Mouse (Mus musculus) c-Kit-negative CD71-positive TER-119-positive erythroid progenitor cells, embryonic 14.5 days (primary cell): ENCODE measurements around the gene Clip3.

ENCODE experiments used
- DNase-seq: peaks from one replicate; pipeline ENCODE4 v3.0.0-alpha.2; 2013; ENCODE audit warnings: low read depth, low spot score

Clip3 gene

GRCm38 (mm10) chr7:30325364-30325763 lies 33.8 kb downstream of the Clip3 start:
- DNase-seq = peak; percentile 54

GRCm38 (mm10) chr7:30326427-30326826 lies 34.9 kb downstream of the Clip3 start:
- DNase-seq = no peak

GRCm38 (mm10) chr7:30327140-30327539 lies 35.6 kb downstream of the Clip3 start:
- no peak for DNase-seq

DNA sequence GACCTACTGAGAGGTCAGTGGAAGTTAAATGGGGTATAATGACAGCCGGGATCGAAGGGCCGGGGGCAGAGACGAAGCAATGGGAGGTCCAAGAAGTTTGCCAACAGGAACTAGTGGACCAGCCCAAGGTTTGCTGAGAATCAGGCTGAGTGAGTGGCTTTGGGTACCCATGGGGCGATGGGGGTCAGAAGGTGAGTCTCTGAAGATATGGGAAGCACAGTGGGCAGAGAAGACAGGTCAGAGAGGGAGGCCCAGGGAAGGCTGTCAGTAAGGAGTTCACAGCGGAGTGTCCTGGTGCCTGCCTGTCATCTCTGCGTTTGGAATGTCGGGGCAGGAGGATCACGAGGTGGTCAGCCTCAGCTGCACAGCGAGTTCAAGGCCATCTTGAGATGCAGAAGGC lies 36.9 kb downstream of the Clip3 start:
- DNase-seq = no peak

DNA sequence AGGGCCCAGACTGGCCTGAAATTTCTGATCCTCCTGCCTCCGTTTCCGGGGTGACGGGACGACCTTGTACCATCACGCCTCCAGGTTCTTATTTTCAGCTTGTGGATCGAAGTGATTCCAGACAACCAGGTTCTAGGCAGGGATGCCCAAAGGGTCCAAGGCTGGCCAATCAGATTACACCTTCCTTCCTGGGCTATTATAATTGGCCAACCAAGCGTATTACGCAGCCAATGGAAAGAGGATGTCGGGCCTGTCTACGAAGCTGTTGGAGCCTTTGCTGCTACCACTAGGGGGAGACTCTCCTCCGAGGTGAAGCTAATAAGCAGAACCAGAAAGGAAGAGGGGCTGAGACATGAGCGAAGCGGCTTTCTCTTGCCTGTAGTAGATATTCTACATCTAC lies 40.4 kb downstream of the Clip3 start:
- DNase-seq = peak; percentile 20

- DNase-seq = no peak
Measured at GRCm38 (mm10) chr7:30332622-30333259, 41.2 kb downstream of the Clip3 start.

DNA sequence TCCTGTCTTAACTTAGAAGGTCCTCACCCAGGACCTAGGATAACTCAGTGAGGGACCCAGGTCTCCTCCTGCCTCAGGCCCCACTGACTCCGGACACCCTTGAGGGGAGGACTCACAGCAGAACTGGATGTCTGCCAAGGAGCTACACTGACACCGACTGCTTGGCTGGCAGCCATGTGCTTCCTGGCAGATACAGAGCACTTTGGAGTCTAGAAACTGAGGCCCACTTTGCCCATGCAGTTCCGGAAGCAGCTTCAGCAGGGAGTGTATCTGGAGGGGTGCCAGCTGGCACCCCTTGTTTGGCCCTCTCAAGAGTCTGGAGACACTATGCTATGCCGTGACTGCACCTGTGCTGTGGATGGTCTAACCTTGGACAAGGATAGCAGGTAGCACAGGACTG lies 41.9 kb downstream of the Clip3 start:
- no peak for DNase-seq

DNA sequence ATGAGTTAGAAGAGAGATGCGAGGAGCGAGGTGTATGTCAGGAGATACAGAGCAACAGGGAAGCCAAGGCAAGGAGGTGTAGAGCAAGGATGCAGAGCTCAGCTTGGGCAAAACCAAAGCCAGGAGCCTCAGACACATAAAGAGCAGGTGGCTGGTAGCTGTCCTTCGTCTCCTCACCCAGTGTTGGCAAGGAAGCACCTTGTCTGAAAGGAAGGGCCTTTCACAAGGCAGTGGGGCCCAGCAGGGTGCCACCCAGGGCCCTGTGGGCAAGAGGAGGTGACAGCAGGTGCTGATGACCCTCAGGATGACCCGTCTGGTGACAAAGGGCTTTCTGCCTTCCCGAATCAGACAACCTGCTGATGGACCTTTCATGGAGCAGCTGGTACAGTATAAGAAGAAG lies 43.0 kb downstream of the Clip3 start:
- DNase-seq = no peak

DNA sequence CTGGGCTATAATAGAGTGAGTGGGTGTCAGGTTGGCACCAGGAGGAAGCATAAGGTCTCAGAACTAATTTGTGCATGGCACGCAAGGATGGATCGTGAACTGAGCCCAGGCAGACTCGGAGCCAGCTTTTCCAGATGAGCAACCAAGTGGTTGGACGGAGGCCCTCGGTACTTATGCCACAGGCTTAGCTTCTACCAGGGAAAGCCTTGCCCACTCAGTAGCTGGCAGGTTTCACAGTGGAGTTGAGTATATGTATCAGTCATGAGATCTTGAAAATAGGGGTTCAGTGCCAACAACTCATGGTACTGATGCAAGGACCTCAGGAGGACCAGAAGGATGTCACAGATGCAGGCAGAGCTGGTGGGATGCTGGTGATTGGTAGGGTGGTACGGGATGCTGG lies 44.2 kb downstream of the Clip3 start:
- no peak for DNase-seq

DNA sequence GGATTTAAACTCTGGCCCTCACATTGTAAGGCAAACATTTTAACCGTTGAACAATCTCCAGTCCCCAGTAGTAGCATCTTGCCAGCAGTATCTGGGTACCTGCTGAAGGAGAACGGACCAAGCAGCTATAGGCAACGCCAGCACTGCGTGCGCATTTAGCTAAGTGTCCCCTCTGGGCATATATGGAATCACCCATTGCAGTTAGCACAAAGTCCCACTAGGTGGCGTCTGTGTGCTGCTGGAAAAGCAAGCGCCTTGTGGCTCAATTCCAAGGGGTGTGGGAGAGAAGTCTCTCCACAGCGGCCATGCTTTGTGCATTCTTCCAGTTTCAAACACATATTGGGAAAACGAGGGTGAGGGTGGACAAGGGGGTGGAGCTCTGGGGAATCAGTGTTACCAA lies 44.9 kb downstream of the Clip3 start:
- DNase-seq = peak; percentile 38

DNA sequence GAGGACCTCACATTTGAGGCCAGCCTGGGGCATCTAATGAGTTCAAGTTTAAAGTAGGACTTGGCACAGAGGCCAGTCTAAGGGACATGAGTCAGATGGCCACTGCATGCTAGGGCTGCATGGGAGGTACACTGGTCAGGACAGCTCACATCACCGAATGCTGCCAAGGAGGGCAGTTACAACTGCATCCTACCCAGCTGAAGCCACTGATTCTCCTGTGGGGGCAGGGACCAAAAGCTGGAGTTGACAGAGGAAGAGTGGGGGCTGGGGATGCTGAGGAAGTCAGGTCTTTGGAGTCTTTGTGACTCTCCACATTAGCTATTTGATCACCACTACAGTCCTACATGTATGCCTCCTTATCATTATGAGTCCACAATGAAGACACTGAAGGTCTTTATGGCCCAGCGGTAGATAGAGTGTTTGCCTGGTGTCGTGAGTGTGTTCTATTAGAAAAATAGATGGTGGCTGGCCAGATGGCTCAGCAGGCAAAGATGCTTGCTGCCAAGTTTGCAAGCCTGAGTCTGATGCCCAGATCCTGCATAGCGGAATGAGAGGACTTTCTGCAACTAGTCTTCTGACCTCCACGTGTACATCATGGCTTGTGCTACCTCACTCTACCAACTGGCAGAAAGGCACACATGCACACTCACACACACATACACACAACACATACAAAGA lies 48.0 kb downstream of the Clip3 start:
- no peak for DNase-seq

GRCm38 (mm10) chr7:30346635-30347379 lies 55.3 kb downstream of the Clip3 start:
- DNase-seq = no peak

DNA sequence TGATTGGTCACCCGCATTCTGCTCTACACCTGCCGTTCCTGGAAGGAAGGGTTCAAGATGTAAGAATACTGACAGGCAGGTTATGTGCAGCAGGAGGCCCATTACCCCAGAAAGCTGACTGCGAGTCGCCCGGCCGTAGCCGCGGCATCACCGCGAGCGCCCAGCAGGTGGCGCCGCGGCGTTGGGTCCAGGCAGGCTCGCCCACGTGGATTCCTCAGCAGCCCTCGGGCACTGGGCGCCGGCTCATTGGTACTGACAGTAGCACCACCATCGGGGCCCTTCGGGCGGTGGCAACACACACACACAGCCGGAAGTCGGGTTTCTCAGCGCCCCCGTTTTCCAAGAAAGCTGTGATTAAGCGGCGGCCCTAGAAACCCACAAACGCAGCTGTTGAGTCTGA lies 56.3 kb downstream of the Clip3 start:
- DNase-seq = no peak

GRCm38 (mm10) chr7:30353279-30353822 lies 61.8 kb downstream of the Clip3 start:
- DNase-seq = peak; percentile 21

GRCm38 (mm10) chr7:30354059-30354458 lies 62.5 kb downstream of the Clip3 start:
- DNase-seq = no peak
